Comparison of ENCODE assay signal across 14 mouse cellular contexts in genomic region chr2:70407729-70408128, GRCm38 (mm10).
DNase-seq lines count a peak whose midpoint lies in the region; ATAC-seq lines count a peak whose summit lies in the region.
"Had no signal": no experiment of that assay in that cellular context is flagged by ENCODE, and none has a peak within 500 bp of the region (broad histone marks: within the 10 kb centered on the region; RNA-seq: fewer than 3 reads in every experiment).

No protein-coding gene starts in this region.

- no peak overlapping the region for H3K4me2 ChIP-seq in forebrain, embryonic 15.5 days (replicated peaks)
- no peak overlapping the region for H3K4me2 ChIP-seq in forebrain, embryonic 14.5 days (ENCODE audit: low read length)
- no peak overlapping the region for H3K4me2 ChIP-seq in hindbrain, embryonic 15.5 days
- no peak overlapping the region for H3K4me2 ChIP-seq in hindbrain, embryonic 12.5 days (replicated peaks)
- no peak overlapping the region for H3K4me2 ChIP-seq in neural tube, embryonic 15.5 days

- H3K4me1 ChIP-seq in forebrain, embryonic 15.5 days = peaks cover 17% of the 10 kb centered on the region
- peaks cover 14% of the 10 kb centered on the region; the same call in 1 of the 2 replicates for H3K4me1 ChIP-seq in forebrain, embryonic 14.5 days (ENCODE audit: control insufficient read depth, insufficient read depth, low read length)
- H3K4me1 ChIP-seq in hindbrain, embryonic 15.5 days (replicated peaks) = peaks cover 17% of the 10 kb centered on the region
- peaks cover 14% of the 10 kb centered on the region for H3K4me1 ChIP-seq in hindbrain, embryonic 12.5 days
- peaks cover 15% of the 10 kb centered on the region for H3K4me1 ChIP-seq in neural tube, embryonic 15.5 days

- H3K27ac ChIP-seq in forebrain, embryonic 15.5 days (replicated peaks) = no peak overlapping the region
- H3K27ac ChIP-seq in forebrain, embryonic 14.5 days (ENCODE audit: low read depth, low read length) = no peak overlapping the region
- peak overlapping the region; percentile 27; the same call in 1 of the 2 replicates for H3K27ac ChIP-seq in hindbrain, embryonic 15.5 days (replicated peaks)
- H3K27ac ChIP-seq in hindbrain, embryonic 12.5 days = no peak overlapping the region
- H3K27ac ChIP-seq in neural tube, embryonic 15.5 days (replicated peaks) = 0 out of 2 replicates have a peak overlapping the region, but pooled peaks have one; percentile 5

- H3K4me3 ChIP-seq in forebrain, embryonic 15.5 days = no peak overlapping the region
- H3K4me3 ChIP-seq in forebrain, embryonic 14.5 days (ENCODE audit: low read depth, low read length) = no peak overlapping the region
- H3K4me3 ChIP-seq in hindbrain, embryonic 15.5 days = no peak overlapping the region
- H3K4me3 ChIP-seq in hindbrain, embryonic 12.5 days = no peak overlapping the region
- H3K4me3 ChIP-seq in neural tube, embryonic 15.5 days (replicated peaks) = no peak overlapping the region

- DNase-seq in forebrain, embryonic 14.5 days (ENCODE audit: low spot score) = no peak
- peak; percentile 55 for DNase-seq in retina, postnatal 1 day
- DNase-seq in retina, embryonic 14.5 days (ENCODE audit: low spot score) = no peak
- no peak for DNase-seq in T-cell, adult 2 months (ENCODE audit: low spot score)
- DNase-seq: cerebellum, adult 8-10 months; gastrocnemius, postnatal 14 days; kidney, adult 8-10 months; kidney, postnatal 36 days; lung, adult 2 months; thymus, postnatal 36 days had no signal

- H3K9ac ChIP-seq in forebrain, embryonic 15.5 days (replicated peaks) = no peak overlapping the region
- H3K9ac ChIP-seq in forebrain, embryonic 14.5 days (ENCODE audit: low read length) = no peak overlapping the region
- no peak overlapping the region for H3K9ac ChIP-seq in hindbrain, embryonic 15.5 days
- no peak overlapping the region for H3K9ac ChIP-seq in hindbrain, embryonic 12.5 days
- H3K9ac ChIP-seq in neural tube, embryonic 15.5 days (replicated peaks) = no peak overlapping the region

- 53% methylated on average over 5 of the region's 5 CpGs for WGBS in forebrain, embryonic 15.5 days
- 58% methylated on average over 5 of the region's 5 CpGs for WGBS in forebrain, embryonic 14.5 days
- 69% methylated on average over 5 of the region's 5 CpGs for WGBS in hindbrain, embryonic 15.5 days
- WGBS in hindbrain, embryonic 12.5 days = 75% methylated on average over 5 of the region's 5 CpGs
- 69% methylated on average over 5 of the region's 5 CpGs for WGBS in neural tube, embryonic 15.5 days

- ATAC-seq in forebrain, embryonic 15.5 days (replicated peaks) = peak; percentile 8; the same call in 1 of the 2 replicates
- ATAC-seq in forebrain, embryonic 14.5 days = no peak
- ATAC-seq in hindbrain, embryonic 15.5 days (ENCODE audit: low FRiP score, low read depth) = no peak
- ATAC-seq in hindbrain, embryonic 12.5 days (ENCODE audit: low FRiP score) = no peak
- ATAC-seq in neural tube, embryonic 15.5 days (ENCODE audit: low FRiP score) = no peak

- H3K36me3 ChIP-seq in forebrain, embryonic 15.5 days = no peaks in the 10 kb centered on the region
- no peaks in the 10 kb centered on the region for H3K36me3 ChIP-seq in forebrain, embryonic 14.5 days (ENCODE audit: control insufficient read depth, insufficient read depth, low read length)
- no peaks in the 10 kb centered on the region for H3K36me3 ChIP-seq in hindbrain, embryonic 15.5 days
- H3K36me3 ChIP-seq in hindbrain, embryonic 12.5 days = no peaks in the 10 kb centered on the region
- H3K36me3 ChIP-seq in neural tube, embryonic 15.5 days = no peaks in the 10 kb centered on the region

- H3K27me3 ChIP-seq in forebrain, embryonic 15.5 days = no peaks in the 10 kb centered on the region
- H3K27me3 ChIP-seq in forebrain, embryonic 14.5 days (replicated peaks; ENCODE audit: control insufficient read depth, insufficient read depth, low read length) = no peaks in the 10 kb centered on the region
- no peaks in the 10 kb centered on the region for H3K27me3 ChIP-seq in hindbrain, embryonic 15.5 days
- H3K27me3 ChIP-seq in hindbrain, embryonic 12.5 days = no peaks in the 10 kb centered on the region
- no peaks in the 10 kb centered on the region for H3K27me3 ChIP-seq in neural tube, embryonic 15.5 days (replicated peaks)

- H3K9me3 ChIP-seq in forebrain, embryonic 15.5 days = no peaks in the 10 kb centered on the region
- H3K9me3 ChIP-seq in forebrain, embryonic 14.5 days (replicated peaks; ENCODE audit: control insufficient read depth, low read length) = no peaks in the 10 kb centered on the region
- H3K9me3 ChIP-seq in hindbrain, embryonic 15.5 days = no peaks in the 10 kb centered on the region
- no peaks in the 10 kb centered on the region for H3K9me3 ChIP-seq in hindbrain, embryonic 12.5 days (replicated peaks)
- no peaks in the 10 kb centered on the region for H3K9me3 ChIP-seq in neural tube, embryonic 15.5 days (replicated peaks)

Comparison
In these comparisons a context has a peak if more than half of its experiments do, and no peak if none do; other contexts are left out.
1. H3K27ac ChIP-seq: peak in hindbrain, embryonic 15.5 days (single experiment) and neural tube, embryonic 15.5 days (single experiment); none in forebrain, embryonic 15.5 days (single experiment), forebrain, embryonic 14.5 days (single experiment) and hindbrain, embryonic 12.5 days (single experiment).